Mouse (Mus musculus): Measurements from ENCODE around the gene Bace2. TPM values are rescaled to one million over a fixed set of nuclear protein-coding genes. Genes with fewer than 3 reads are reported as not detected.

Gene Bace2
- total and polyA plus RNA-seq, 3 experiments, result not detected

- Histone ChIP-seq H3K4me3 (ENCODE audit: control insufficient read depth in 1 of 2, insufficient read depth in 1 of 2, low read depth in 2 of 2, low read length in 2 of 2) (no peak within 1 kb of the TSS), H3K79me2 (ENCODE audit: control insufficient read depth, insufficient read depth, low read length, poor library complexity) (no peaks in the 10 kb centered on the region), H3K9ac (ENCODE audit: control insufficient read depth, low read depth, low read length, poor library complexity, severe bottlenecking) (peak within 1 kb of the TSS; percentile 27; the same call in 1 of the 2 replicates), H3K36me3 (ENCODE audit: control insufficient read depth in 1 of 2, insufficient read depth in 2 of 2, low read length in 2 of 2) (peaks cover 0 to 6% of the 10 kb centered on the region in 2 experiments; a peak in 2 of 4 replicates), H3K4me1 (ENCODE audit: control insufficient read depth in 1 of 2, insufficient read depth in 2 of 2, low read length in 2 of 2) (peaks cover 4 to 13% of the 10 kb centered on the region in 2 experiments), H3K27me3 (ENCODE audit: control insufficient read depth in 1 of 2, insufficient read depth in 2 of 2, low read length in 2 of 2) (no peaks in the 10 kb centered on the region), H3K27ac (ENCODE audit: control insufficient read depth, low read depth, low read length) (no peak within 1 kb of the TSS), H3K9me3 (replicated peaks; ENCODE audit: insufficient read depth, low read length) (no peaks in the 10 kb centered on the region)
- DNase-seq (ENCODE audit: low read depth, low spot score), result no peak
- TF ChIP-seq MEF2A (IDR thresholded peaks at IDR 0.05; ENCODE audit: extremely low read depth, insufficient replicate concordance, low read depth, low read length, poor library complexity, severe bottlenecking) (no peak), TBP (IDR thresholded peaks at IDR 0.05; ENCODE audit: low read depth, low read length) (no peak), CHD2 (IDR thresholded peaks at IDR 0.05; ENCODE audit: low read length) (no peak), RAD21 (IDR thresholded peaks at IDR 0.05; ENCODE audit: low read depth, low read length) (no peak)
These were observed 106.1 kb downstream of the Bace2 start, which contains the start of gene Mx1 for GRCm38 (mm10) chr16:97462481-97463181. TSS of gene Mx1 (minus strand) at chr16:97462907.

- peaks cover 0 to 12% of the 10 kb centered on the region in 2 experiments; a peak in 2 of 4 replicates for H3K36me3 ChIP-seq (ENCODE audit: control insufficient read depth in 1 of 2, insufficient read depth in 2 of 2, low read length in 2 of 2)
- no peaks in the 10 kb centered on the region for H3K79me2 ChIP-seq (ENCODE audit: control insufficient read depth, insufficient read depth, low read length, poor library complexity)
- H3K4me3 ChIP-seq (ENCODE audit: control insufficient read depth in 1 of 2, insufficient read depth in 1 of 2, low read depth in 2 of 2, low read length in 2 of 2), result no peak overlapping the region
- no peaks in the 10 kb centered on the region for H3K27me3 ChIP-seq (ENCODE audit: control insufficient read depth in 1 of 2, insufficient read depth in 2 of 2, low read length in 2 of 2)
- no peaks in the 10 kb centered on the region for H3K9me3 ChIP-seq (replicated peaks; ENCODE audit: insufficient read depth, low read length)
- TF ChIP-seq NRF1 (IDR thresholded peaks at IDR 0.05; ENCODE audit: insufficient read depth, low read depth, low read length, poor library complexity, severe bottlenecking), result no peak
- TF ChIP-seq UBTF (IDR thresholded peaks at IDR 0.05; ENCODE audit: borderline replicate concordance, insufficient read depth, low read depth, low read length), result no peak
- no peak for TF ChIP-seq POLR2AphosphoS2 (IDR thresholded peaks at IDR 0.05; ENCODE audit: low read length)
- TF ChIP-seq ZNF384 (IDR thresholded peaks at IDR 0.05; ENCODE audit: low read depth, low read length), result no peak
- no peak for TF ChIP-seq USF2 (IDR thresholded peaks at IDR 0.05; ENCODE audit: borderline replicate concordance in 1 of 2, insufficient read depth in 1 of 2, low read depth in 1 of 2, low read length in 2 of 2)
- TF ChIP-seq SIN3A (IDR thresholded peaks at IDR 0.05; ENCODE audit: low read length), result no peak
- no peak for TF ChIP-seq HCFC1 (IDR thresholded peaks at IDR 0.05; ENCODE audit: low read depth, low read length)
- no peak for TF ChIP-seq GABPA (IDR thresholded peaks at IDR 0.05; ENCODE audit: low read depth, low read length)
- no peak for TF ChIP-seq MYB (IDR thresholded peaks at IDR 0.05; ENCODE audit: low read depth, low read length)
- peak; percentile 59 for TF ChIP-seq SMC3 (IDR thresholded peaks at IDR 0.05; ENCODE audit: low read depth, low read length)
- no peak for TF ChIP-seq POLR2A (IDR thresholded peaks at IDR 0.05; ENCODE audit: control insufficient read depth in 1 of 2, insufficient read depth in 1 of 2, low read depth in 1 of 2, low read length in 2 of 2, poor library complexity in 1 of 2)
- TF ChIP-seq BHLHE40 (IDR thresholded peaks at IDR 0.05; ENCODE audit: borderline replicate concordance, low read depth, low read length), result no peak
- no peak for TF ChIP-seq GATA1 (IDR thresholded peaks at IDR 0.05; ENCODE audit: low read depth, low read length)
- no peak for TF ChIP-seq MAX (IDR thresholded peaks at IDR 0.05; ENCODE audit: low read length)
- TF ChIP-seq MYC (IDR thresholded peaks at IDR 0.05; ENCODE audit: low read depth, low read length), result no peak
- peak; percentile 22 to 84 (median 74); a peak in 5 of 6 replicates for TF ChIP-seq CTCF (IDR thresholded peaks at IDR 0.05 in 2 of 3, conservative IDR thresholded peaks at IDR 0.05 in 1 of 3; ENCODE audit: control insufficient read depth in 1 of 3, insufficient read depth in 1 of 3, low read depth in 2 of 3, low read length in 3 of 3, poor library complexity in 1 of 3, severe bottlenecking in 1 of 3)
- TF ChIP-seq RAD21 (IDR thresholded peaks at IDR 0.05; ENCODE audit: low read depth, low read length), result peak; percentile 56
- no peak for TF ChIP-seq ELF1 (IDR thresholded peaks at IDR 0.05; ENCODE audit: low read depth, low read length)
- TF ChIP-seq ZMIZ1 (IDR thresholded peaks at IDR 0.05; ENCODE audit: low read depth, low read length), result no peak
- no peak for TF ChIP-seq RCOR1 (IDR thresholded peaks at IDR 0.05; ENCODE audit: low read depth, low read length)
- DNase-seq (ENCODE audit: low read depth, low spot score), result peak; percentile 54
- H3K9ac ChIP-seq (ENCODE audit: control insufficient read depth, low read depth, low read length, poor library complexity, severe bottlenecking), result no peak overlapping the region
- H3K27ac ChIP-seq (ENCODE audit: control insufficient read depth, low read depth, low read length), result no peak overlapping the region
- H3K4me1 ChIP-seq (ENCODE audit: control insufficient read depth in 1 of 2, insufficient read depth in 2 of 2, low read length in 2 of 2), result peaks cover 4 to 22% of the 10 kb centered on the region in 2 experiments
These were observed 109.8 kb downstream of the Bace2 start for GRCm38 (mm10) chr16:97466182-97466957.
